Mouse (Mus musculus) left cerebral cortex, postnatal 25 days (tissue): ENCODE data around the gene Selenow. TPM values are rescaled to one million over a fixed set of nuclear protein-coding genes. Genes with fewer than 3 reads are reported as not detected.
A peak's percentile ranks its signal among the peaks of the same experiment; 100 is the strongest.
"Not testable (repeated sequence)": the region's sequence is repeated elsewhere in the genome, so short reads cannot be mapped to it uniquely, and the experiment has no call there.

Source experiments
- DNase-seq, 2 experiments: peaks; one replicate each; pipeline ENCODE4 v3.0.0; 2022; ENCODE audit warnings: low spot score in 2 of 2, mixed read lengths in 1 of 2
- intact Hi-C: fragments of 180-260 bp; cut with DNase I; formaldehyde crosslinking; loops from one replicate; pipeline ENCODE4 v1.15.1; 2025
- total RNA-seq, 2 experiments: library from RNA; stranded (reverse); gene quantifications; 2 replicates each; pipeline ENCODE4 v1.2.3; 2021

Selenow gene
- total RNA-seq, 2 experiments from 2014 or later, result 1,337 to 1,417 TPM

DNA sequence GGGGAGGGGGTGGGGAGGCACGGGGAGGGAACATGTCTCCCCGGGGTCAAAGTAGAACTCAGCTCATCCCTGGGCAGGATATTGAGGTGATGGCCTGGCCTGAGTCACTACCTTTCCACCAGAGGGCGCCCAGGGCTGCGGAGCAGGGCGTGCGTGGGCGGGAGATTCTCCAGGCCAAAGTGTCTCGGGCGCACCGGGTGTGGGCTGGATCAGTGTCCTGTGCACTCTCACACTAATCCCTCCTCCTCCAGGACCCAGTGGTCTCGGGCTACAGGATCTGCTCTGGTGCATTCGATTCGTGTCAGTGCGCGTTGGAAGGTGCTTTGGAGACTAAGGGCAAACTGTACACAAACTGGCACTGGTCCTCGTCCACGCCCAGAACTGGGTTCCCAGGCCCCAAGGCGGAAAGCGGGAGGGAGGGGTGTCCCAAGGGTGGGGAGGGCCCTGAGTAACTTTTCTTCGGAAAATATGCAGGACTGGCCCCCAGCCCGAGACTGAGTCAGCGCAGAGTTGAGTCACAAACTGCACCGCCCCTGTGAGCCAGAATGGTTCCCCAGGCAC is 26.3 kb upstream of the Selenow start:
- intact Hi-C loops, result loop anchor here (1.0 kb wide), 1 partner anchor 19 kb away; the partner anchor contains the start of gene Ehd2

DNA sequence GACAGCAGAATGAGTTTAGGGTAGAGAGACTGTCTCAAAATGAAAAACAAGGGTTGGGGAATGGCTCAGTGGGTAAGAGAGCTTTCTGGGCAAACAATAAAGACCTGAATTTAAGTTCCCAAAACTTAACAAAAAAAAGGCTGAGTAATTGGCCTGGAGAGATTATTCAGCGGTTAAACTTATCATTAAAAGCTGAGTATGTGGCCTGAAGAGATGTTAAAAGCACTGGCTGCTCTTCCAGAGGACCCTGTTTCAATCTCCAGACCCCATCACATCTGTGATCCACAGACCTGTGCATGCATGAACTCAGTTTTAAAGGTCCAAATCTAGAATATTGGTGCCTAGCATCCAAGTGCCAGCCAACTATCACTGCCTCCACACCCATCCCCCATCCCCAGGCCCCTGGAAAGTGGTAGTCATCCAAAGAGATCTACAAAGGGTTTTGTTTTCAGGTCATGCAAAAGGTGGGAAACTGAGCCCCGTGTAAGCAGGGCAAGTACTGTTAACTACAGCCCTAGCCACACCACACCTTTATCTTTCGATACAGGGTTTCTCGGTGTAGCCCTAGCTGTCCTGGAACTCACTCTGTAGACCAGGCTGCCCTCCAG is 25.6 kb upstream of the Selenow start:
- intact Hi-C loops, result loop anchor here (1.0 kb wide), 1 partner anchor 20 kb away; the partner anchor contains the start of gene Ehd2
- no peak for DNase-seq

More for the DNA sequence above, 26.3 kb upstream of the Selenow start:
- DNase-seq, result peak; percentile 56 to 71

DNA sequence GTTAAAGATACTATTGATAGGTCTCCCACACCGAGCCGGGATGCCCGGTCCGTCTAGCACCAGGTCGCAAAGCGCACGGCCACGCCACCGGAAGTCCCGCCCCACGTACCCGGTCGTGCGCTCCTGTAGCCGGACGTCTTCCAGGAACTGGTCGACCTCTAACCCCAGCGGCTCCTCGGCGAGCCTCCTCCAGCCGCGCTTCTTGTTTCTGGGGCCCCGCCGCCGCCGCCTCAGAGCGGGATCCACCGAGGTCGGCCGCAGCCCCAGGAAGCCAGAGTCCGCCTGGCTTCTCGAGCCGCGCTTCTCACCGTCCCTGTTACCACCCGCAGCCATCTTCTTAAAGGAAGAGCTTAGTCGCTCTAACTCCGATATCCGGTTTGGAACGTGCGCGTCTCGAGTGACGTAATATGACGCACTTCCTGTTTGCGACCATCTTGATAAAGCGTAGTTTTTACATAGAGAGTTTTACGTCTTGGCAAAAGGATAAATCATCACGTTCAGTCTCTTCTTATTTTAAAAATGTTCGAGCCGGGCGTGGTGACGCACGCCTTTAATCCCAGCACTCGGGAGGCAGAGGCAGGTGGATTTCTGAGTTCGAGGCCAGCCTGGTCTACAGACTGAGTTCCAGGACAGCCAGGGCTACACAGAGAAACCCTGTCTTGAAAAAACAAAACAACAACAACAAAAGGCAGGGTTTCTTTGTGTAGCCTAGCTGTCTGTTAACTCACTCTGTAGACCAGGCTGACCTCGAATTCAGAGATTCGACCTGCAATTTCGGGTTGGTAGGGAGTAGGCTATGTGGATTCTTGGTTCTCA is 23.7 kb upstream of the Selenow start, which contains the start of gene Nop53:
TSS of gene Nop53 (minus strand) at position 354 of the 816 bp plus-strand sequence.
- intact Hi-C loops, result loop anchor here (2.0 kb wide), 1 partner anchor 23 kb away; the partner anchor contains the start of gene Selenow
- peak; percentile 98 for DNase-seq

DNA sequence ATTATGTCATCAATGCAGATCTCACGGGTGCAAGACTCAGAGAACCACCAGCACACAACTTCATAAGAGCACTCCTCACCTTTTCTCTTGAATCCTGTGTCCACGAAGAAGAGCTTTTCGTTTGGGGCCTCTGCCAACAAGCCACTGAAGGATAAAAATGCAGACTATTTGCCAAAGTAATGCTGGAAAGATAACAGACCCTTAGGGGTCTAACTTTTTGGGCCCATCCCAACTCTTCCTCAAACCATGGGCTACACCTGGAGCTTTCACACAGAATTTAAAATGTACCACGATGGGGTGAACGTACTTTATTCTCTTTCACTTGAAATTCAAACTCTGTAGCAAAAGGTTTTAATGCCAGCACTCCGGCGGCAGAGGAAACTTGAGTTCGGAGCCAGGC is 23.0 kb upstream of the Selenow start:
- intact Hi-C loops, result loop anchor here (2.0 kb wide), 1 partner anchor 22 kb away; the partner anchor contains the start of gene Selenow
- DNase-seq, result no peak

DNA sequence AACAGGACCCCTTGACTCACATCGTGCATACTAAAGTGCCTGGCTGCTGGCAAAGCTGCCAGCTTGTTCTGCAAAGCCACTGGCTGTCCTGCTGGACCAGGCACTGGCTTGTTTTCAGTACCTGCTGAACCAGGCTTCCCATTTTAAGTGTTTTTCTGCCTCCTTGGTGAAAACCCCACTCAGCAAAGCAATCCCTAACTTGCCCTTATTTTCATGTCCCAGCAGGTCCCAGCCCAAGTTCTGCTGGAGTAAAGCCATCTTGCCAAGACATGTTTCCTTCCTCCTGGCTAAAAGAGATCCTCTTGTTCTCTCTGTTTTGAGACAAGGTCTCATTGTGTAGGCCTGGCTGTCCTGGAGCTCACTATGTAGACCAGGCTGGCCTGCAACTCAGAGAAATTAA is 22.1 kb upstream of the Selenow start:
- intact Hi-C loops, result loop anchor here (2.0 kb wide), 1 partner anchor 22 kb away; the partner anchor contains the start of gene Selenow
- no peak for DNase-seq

DNA sequence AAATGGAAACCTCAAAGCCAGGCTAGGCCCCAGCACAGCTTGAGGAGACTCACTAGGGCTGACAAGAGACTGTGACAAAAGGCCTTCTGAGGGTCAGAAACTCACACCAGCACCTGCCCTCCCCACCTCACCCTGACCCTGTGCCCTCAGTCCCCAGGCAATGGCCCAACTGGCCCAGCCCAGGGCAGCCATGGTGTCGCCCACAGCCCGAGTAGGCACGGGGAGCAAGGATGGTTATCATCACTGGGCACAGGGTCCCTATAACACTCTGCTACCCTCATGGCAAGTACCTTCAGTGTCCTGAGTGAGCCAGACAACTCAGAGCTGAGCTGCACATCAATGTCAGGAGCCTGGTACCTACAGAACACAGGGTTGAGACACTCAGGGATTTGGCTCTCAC is 16.4 kb upstream of the Selenow start:
- intact Hi-C loops, result no loop called here

DNA sequence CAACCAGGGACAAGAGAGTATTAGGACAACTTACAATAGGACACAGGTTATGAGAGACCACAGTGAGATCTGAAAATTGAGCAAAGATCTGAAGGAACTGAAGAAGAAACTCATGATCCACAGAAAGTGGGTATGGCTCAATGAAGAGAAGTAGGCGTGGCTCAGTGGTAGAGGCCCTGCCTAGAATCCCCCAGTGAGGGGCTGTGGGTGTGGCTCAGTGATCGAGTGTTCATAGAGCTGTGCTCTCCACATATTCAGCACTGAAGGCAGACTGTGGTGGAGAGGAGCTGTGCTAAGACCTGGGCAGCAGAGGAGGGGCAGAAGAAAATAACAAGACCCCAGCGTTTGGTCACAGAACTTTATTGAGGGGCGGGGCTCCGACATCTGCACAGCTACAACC is 15.3 kb upstream of the Selenow start:
- no peak for DNase-seq
- intact Hi-C loops, result no loop called here

More for the DNA sequence above, 16.4 kb upstream of the Selenow start:
- no peak for DNase-seq

DNA sequence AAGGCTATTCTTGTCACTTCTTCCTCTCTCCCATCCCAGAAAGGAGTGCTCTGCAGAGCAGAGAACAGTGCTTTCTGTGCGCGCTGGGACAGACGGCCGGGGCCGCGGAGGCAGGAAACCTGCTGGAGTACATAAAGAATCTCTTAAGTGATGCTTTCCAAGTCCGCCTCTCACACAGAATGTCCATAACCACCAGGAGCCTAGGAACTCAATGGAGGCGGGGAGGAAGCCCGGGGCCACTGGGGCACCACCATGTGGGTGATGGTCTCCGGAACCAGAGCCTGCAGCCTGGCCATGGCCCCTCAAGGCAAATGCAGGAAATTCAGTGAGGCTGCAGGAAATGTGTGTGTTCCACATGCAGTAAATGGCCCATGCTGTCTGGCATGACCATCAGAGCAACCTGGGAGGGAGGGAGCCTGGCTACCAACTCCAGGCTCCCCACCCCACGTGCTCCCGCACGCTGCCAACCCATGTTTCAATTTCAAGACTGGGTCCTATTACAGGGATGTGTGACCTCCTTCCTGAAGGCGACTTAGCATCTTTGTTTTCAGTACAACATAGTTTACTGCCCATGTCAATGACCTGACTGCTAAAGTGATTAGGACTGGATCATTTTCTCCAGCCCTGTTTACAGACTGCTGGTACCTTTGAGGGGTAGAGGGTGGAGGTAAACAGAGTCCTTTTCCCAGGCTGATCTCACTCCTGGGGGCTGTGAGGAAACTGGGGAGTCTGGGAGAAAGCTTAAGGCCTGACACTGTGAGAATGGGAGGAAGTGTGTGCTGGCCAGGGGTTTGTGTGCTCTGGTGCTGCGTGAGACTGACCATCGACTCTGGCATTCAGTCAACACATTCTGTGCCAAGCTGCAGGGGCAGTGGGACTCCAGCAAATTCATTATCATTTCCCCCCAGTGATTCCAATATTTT is 11.5 kb upstream of the Selenow start:
- intact Hi-C loops, result no loop called here

DNA sequence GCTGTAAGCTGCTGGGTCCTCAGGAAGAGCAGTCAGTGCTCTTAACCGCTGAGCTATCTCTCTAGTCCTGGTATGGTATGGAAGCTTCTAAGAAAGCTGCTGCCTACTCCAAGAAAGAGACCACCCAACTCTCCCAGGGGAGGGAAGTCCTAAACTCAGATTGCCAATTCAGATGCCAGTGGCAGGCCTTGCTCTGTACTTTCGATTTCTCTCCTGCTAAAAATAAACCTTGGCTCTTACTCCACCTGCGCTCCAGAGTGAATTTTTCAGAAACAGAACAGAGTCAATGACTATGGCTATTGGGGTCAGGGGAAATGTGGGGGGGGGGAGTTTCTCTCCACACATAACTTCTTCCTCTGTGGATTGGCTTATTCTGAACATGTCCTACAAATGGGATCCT is 9.4 kb upstream of the Selenow start:
- intact Hi-C loops, result no loop called here
- DNase-seq, result no peak

More for the DNA sequence above, 11.5 kb upstream of the Selenow start:
- DNase-seq, result peak; percentile 47 to 92

DNA sequence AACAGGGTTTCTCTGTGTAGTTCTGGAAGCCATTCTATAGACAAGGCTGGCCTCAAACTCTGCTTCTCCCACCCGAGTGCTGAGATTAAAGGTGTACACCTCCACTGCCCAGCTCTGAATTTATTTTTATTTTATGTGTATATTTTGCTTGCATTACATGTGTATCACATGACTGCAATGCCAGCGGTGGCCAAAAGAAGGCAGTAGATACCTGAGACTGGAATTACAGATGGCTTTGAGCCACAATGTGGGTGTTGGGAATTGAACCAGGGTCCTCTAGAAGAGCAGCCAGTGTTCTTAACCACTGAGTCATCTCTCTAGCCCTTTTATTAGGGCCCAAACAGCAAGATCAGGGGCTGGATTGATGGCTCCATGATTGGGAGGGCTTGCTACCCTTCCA is 8.3 kb upstream of the Selenow start:
- DNase-seq, result no peak
- intact Hi-C loops, result no loop called here

DNA sequence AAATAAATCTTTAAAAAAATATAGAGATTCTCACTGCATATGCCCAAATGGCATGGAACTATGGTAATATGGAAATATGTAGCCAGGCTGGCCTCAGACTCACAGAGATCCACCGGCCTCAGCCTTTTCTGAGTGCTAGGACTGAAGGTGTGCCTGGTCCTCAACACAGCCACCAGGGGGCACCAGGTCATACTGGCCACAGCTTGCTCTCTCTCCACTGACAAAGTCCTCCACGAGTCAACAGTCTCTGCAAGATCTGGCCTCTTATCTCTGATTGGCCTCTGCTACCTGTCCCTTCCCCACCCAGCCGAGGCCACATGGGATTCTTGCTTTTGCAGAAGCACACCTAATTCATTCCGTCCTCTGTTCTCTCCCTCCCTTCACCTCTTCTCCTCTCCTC is 7.7 kb upstream of the Selenow start:
- intact Hi-C loops, result loop anchor here (10.0 kb wide), 1 partner anchor 995 kb away; the partner anchor contains the start of gene Calm3
- DNase-seq, result no peak

DNA sequence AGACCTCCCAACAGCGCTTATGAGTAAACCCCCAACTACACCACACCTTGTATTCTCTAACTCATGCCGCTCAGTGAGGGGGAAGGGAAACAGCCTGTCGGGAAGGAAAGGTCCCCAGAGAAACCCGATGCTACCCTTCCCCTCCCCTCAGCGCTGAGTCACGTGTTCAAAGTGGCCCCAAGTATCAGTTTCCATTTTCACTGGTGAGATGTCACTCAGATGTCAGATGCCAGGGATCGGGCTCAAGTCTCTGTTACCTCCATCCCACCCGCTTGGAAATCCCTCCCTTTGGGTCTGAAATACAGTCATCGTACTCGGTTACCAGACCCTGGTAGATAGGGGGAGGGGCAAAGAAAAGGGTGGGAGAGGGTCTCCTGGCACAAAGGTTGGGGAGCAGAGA is 406 bp downstream of the Selenow start:
- intact Hi-C loops, result loop anchor here (2.0 to 10.0 kb wide), 3 partner anchors 23 to 1146 kb away; partner anchors contain the start of gene Calm3
- DNase-seq, result peak in 1 of 2 experiments; percentile 48

DNA sequence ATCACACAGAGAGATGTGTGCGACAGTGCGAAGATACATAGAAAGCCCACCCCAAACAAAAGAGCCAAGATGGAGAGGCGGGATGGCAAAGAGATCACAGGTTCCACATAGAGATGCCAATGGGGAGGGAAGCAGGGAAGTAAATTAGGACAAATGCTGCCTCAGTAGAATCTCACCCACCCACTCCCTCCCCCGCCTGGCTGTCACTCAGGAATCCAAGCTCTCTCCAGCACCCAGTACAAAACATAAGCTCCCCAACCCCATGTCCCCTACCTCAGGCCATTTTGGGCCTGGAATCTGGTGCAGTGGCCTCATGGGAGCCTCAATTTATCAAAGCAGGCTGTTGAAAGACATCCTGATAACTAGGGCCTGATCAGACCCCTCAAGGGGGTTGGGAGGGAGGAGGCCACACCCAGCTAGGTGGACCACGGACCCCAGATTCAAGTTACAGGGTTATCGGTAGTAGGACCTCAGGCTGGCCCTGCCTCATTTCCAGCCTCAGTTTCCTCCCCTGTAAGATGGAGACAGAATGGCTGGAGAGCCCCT is 1.5 kb downstream of the Selenow start:
- intact Hi-C loops, result loop anchor here (5.0 to 10.0 kb wide), 2 partner anchors 1004 to 1147 kb away; partner anchors contain the start of gene Calm3
- DNase-seq, result peak in 1 of 2 experiments; percentile 66

DNA sequence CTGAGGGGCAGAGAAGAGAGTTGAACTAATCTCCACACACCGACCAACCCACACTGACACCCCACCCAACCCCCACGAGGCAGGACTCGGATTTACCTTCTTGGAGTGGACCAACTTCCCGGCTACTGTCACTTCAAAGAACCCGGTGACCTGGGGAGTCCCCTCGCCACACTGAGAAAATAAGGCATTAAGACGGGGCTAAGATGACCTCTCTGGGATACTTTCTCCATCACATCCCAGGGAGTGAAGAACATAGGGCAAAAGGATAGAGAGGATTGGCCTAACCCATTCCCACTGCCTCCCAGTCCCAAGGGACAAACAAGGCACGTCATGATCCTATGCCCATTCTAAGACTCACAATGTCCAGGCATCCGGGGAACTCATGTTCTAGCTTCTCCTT is 2.3 kb downstream of the Selenow start:
- DNase-seq, result no peak
- intact Hi-C loops, result loop anchor here (5.0 to 10.0 kb wide), 2 partner anchors 1005 to 1147 kb away; partner anchors contain the start of gene Calm3

DNA sequence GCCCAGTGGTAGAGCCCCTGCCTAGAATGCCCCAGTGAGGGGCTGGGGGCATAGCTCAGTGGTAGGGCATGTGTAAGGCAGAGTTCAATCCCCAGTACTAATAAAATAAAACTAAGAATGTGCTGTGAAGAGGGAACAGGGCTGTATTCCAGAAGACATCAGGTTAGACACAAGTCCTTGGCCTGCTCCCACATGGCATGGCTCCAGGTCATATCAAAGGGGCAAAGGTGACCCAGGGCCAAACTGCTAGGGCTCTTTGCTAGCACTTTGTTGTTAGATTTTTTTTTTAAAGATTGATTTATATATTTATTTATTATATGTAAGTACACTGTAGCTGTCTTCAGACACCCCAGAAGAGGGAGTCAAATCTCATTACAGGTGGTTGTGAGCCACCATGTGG is 3.8 kb downstream of the Selenow start:
- intact Hi-C loops, result no loop called here
- DNase-seq, result no peak

DNA sequence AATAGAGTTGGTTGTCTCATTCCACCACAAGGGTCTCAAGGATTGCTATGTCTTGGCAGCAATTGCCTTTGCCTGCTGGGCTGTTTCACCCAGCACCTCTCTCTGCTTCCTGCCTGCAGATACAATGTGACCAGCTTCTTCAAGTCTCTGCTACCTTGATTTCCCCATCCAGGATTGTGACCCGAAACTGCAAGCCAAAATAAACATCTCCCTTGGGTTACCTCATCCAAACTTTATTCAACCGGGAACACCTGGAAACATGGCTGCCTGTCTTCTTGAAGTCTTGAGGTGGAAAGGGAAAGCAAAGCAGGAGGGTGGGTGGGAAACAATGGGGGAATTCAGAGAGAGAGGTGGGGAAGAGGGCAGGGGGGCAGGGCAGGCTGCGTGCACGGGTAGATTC is 5.2 kb downstream of the Selenow start:
- DNase-seq, result no peak
- intact Hi-C loops, result no loop called here

DNA sequence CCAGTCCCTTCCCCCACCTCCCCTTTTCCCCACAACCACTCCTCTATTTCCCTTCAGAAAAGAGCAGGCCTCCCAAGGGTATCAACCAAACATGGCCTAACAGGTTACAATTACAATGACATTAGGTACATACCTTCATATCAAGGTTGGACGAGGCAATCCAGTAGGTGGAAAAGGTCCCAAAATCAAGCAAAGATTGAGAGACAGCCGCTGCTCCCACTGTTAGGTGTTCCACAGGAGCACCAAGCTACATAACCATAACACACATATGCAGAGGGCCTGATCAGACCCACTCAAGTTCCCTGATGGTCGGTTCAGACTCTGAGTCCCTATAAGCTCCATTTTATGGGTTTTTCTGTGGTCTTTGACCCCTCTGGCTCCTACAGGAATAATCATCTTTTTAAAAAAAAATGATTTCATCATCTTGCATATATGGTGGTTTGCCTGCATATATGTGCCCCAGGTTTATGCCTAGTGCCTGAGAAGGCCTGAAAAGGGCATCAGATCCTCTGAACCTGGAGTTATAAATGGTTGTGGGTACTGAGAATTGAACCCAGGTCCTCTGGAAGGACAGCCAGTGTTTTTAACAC is 6.0 kb downstream of the Selenow start:
- intact Hi-C loops, result no loop called here

DNA sequence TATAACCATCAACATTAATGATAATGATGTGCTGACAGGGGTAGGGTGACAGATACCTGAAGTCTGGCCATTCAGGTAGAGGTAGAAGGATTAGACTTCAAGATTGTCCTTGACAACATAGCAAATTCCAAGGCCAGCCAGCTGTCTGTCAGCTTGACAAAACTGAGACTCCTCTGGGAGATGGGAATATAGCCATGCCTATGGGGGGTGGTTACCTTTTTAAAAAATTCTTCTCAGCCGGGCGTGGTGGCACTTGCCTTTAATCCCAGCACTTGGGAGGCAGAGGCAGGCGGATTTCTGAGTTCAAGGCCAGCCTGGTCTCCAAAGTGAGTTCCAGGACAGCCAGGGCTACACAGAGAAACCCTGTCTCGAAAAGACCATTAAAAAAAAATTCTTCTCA is 6.5 kb downstream of the Selenow start:
- intact Hi-C loops, DNase-seq: not testable (repeated sequence)

More for the DNA sequence above, 6.0 kb downstream of the Selenow start:
- DNase-seq, result no peak
